Mouse (Mus musculus) heart, embryonic 11.5 days (tissue): Measurements from ENCODE around the gene Olfr231. TPM values are rescaled to one million over a fixed set of nuclear protein-coding genes. Genes with fewer than 3 reads are reported as not detected.

Experiments used
- ATAC-seq: fragments of 200-750 bp; cut with Nextera tagmentation; replicated peaks from 2 replicates; pipeline ENCODE4 v1.8.0; 2017; ENCODE audit warnings: moderate library complexity; ENCODE audit not compliant: insufficient number of reproducible peaks, low FRiP score, low TSS enrichment
- H3K27ac ChIP-seq: fragments of 300-500 bp; sonication (generic); 2 replicates; pipeline ENCODE4 v1.5.1; 2014; ENCODE audit warnings: mild to moderate bottlenecking, low read depth, low read length
- H3K27me3 ChIP-seq: fragments of 300-500 bp; sonication (generic); 2 replicates; pipeline ENCODE4 v1.6.1; 2014; ENCODE audit warnings: mild to moderate bottlenecking, low read length, mixed read lengths; ENCODE audit not compliant: control insufficient read depth, insufficient read depth
- H3K36me3 ChIP-seq: fragments of 300-500 bp; sonication (generic); 2 replicates; pipeline ENCODE4 v1.6.1; 2014; ENCODE audit warnings: mild to moderate bottlenecking, low read length, moderate library complexity, mixed read lengths; ENCODE audit not compliant: control insufficient read depth, insufficient read depth
- H3K4me1 ChIP-seq: fragments of 300-500 bp; sonication (generic); 2 replicates; pipeline ENCODE4 v1.6.1; 2014; ENCODE audit warnings: low read length; ENCODE audit not compliant: control insufficient read depth, insufficient read depth
- H3K4me2 ChIP-seq: fragments of 300-500 bp; sonication (generic); 2 replicates; pipeline ENCODE4 v1.6.1; 2014; ENCODE audit warnings: mild to moderate bottlenecking, moderate library complexity
- H3K4me3 ChIP-seq: fragments of 300-500 bp; sonication (generic); 2 replicates; pipeline ENCODE4 v1.5.1; 2014; ENCODE audit warnings: low read depth, low read length
- H3K9ac ChIP-seq: fragments of 300-500 bp; sonication (generic); 2 replicates; pipeline ENCODE4 v1.6.1; 2014; ENCODE audit warnings: mild to moderate bottlenecking, low read depth, low read length, moderate library complexity
- H3K9me3 ChIP-seq: fragments of 300-500 bp; sonication (generic); replicated peaks from 2 replicates; pipeline ENCODE4 v1.6.1; 2016; ENCODE audit warnings: low read length; ENCODE audit not compliant: control insufficient read depth
- WGBS: fragments of 180-500 bp; shearing (Covaris S2); extraction: QIAGEN DNeasy Blood & Tissue Kit; methylation state at CpG from one replicate; pipeline ENCODE4 v1.1.7; 2014; ENCODE audit not compliant: insufficient replicate concordance; 5-methylcytosine and 5-hydroxymethylcytosine counted together
- polyA plus RNA-seq: library from polyadenylated mRNA; unstranded; fragments of >200 nt; fragmentation: Nextera tagmentation; extraction: Ambion mirVana; gene quantifications from 2 replicates; pipeline ENCODE4 v1.2.1, GENCODE M21; 2014

Gene Olfr231
- polyA plus RNA-seq, 1 experiment from 2014 or later = not detected

DNA sequence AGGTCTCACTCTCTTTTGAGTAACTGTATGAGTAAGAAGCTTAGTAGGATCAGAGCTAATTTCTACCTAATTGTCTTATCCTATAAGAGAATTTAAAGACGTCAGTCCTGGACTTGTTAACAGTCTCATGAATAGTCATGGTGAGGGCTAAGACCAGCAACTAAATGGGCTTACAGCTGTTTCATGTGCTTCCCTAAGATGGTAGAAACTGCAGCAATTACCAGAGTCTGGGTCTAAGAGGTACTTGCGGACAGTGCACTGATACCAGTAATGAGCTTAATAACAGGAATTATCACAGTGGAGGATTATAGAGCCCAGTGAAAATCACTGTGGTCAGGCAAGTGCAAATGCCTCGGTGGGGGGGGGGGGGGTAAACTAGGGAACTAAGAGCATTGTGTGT, 11.0 kb upstream of the Olfr231 start:
- no peaks in the 10 kb centered on the region for H3K4me1 ChIP-seq
- 62% methylated on average over 3 of the region's 3 CpGs for WGBS
- no peak overlapping the region for H3K4me3 ChIP-seq
- no peaks in the 10 kb centered on the region for H3K36me3 ChIP-seq
- H3K4me2 ChIP-seq = no peak overlapping the region
- H3K9me3 ChIP-seq = no peaks in the 10 kb centered on the region
- H3K27ac ChIP-seq = no peak overlapping the region
- H3K27me3 ChIP-seq = no peaks in the 10 kb centered on the region
- ATAC-seq = no peak
- H3K9ac ChIP-seq = no peak overlapping the region

DNA sequence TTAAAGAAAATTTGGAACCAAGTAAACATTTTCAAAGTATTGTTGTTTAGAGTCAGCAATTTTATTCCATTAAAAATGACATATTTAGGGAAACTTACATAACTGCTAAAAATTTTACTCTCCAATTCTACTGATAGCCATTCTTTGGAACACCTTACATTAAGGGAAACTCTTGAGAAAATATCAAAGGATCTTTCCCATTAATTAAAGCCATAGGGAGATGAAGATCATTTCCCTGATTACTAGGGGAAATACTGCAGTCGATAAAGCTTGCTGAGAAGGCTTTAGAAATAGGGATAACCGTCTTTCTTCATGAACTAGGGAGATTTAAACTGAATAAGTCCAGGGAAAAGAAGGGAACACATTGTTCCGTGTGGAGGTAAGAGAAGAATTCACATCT, 10.3 kb upstream of the Olfr231 start, which contains the start of gene Olfr424:
Olfr424 (plus strand) TSS at position 301 of the 400 bp plus-strand sequence.
- no peak within 1 kb of the TSS for H3K27ac ChIP-seq
- no peaks in the 10 kb centered on the region for H3K9me3 ChIP-seq
- 74% methylated on average over 3 of the region's 3 CpGs for WGBS
- H3K36me3 ChIP-seq = no peaks in the 10 kb centered on the region
- ATAC-seq = no peak
- H3K4me1 ChIP-seq = no peaks in the 10 kb centered on the region
- H3K4me3 ChIP-seq = no peak within 1 kb of the TSS
- H3K27me3 ChIP-seq = no peaks in the 10 kb centered on the region
- no peak within 1 kb of the TSS for H3K9ac ChIP-seq
- no peak within 1 kb of the TSS for H3K4me2 ChIP-seq

DNA sequence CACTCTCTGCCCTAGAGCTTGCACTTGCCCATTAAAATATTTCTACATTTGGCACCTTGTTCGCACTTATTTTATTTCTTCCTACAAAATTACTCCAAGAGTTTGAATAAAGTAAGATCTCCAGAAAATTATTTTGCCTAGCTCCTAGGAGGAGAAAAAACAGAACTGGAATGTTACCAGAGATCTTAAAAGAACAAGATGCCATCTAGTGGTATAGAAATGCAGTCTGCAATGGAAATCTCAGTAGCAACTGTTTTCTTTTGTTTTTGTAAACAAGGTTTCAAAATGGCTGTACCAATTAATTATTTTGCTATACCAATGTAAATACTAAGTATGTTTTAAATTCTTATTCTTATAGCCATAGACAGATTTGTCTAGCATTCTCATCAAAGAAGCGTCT, 17.2 kb downstream of the Olfr231 start:
- H3K9me3 ChIP-seq = no peaks in the 10 kb centered on the region
- H3K4me1 ChIP-seq = no peaks in the 10 kb centered on the region
- no peak overlapping the region for H3K27ac ChIP-seq
- 50% methylated on average over 2 of the region's 2 CpGs for WGBS
- H3K9ac ChIP-seq = no peak overlapping the region
- no peak for ATAC-seq
- H3K36me3 ChIP-seq = no peaks in the 10 kb centered on the region
- H3K27me3 ChIP-seq = no peaks in the 10 kb centered on the region
- H3K4me2 ChIP-seq = no peak overlapping the region
- H3K4me3 ChIP-seq = no peak overlapping the region

DNA sequence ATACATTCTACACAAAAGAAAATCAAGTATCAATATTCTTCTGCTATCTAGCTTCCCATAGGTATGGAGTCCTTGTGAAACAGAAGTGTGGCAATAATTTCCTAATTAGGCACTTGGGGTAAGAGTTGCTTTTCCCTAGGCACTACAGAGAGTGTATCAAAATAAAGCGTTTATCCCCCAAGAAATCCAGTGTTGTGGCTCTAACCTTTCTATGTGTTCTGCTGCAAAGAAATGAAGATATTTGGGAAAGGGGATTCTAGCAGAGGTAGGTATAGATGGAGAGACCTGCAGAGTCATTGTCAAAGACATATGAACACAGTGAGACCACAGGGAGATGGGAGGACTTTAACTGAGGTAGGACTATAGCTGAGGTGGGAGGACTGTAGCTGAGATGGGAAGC, 24.4 kb downstream of the Olfr231 start, which contains the start of gene Olfr427:
Olfr427 (plus strand) TSS at position 301 of the 400 bp plus-strand sequence.
- ATAC-seq = no peak

DNA sequence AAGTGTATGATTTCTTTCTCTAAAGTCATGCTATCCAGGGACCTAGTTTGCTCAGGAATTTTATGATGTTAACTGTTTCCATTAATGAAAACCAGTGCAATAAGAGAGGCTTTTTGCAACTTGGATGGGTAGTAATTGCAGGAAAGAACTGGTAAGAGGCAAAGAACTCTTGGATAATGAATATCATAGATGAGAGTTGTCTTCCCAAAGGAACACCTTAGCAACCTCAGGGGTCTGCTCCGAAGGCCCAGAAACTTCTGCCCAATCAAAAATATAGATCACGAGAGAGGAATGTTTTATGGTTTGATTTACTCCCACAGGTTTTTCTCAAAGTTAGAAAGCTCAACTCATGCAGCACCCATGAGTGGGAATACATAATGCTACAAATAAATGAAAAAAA, 36.9 kb downstream of the Olfr231 start, which contains the start of gene Olfr429:
Olfr429 (plus strand) TSS at position 301 of the 400 bp plus-strand sequence.
- no peak within 1 kb of the TSS for H3K27ac ChIP-seq
- no peaks in the 10 kb centered on the region for H3K4me1 ChIP-seq
- H3K27me3 ChIP-seq = no peaks in the 10 kb centered on the region
- no peak for ATAC-seq
- H3K4me2 ChIP-seq = no peak within 1 kb of the TSS
- H3K9ac ChIP-seq = no peak within 1 kb of the TSS
- WGBS = 83% methylated on average over 2 of the region's 2 CpGs
- no peak within 1 kb of the TSS for H3K4me3 ChIP-seq
- no peaks in the 10 kb centered on the region for H3K9me3 ChIP-seq
- no peaks in the 10 kb centered on the region for H3K36me3 ChIP-seq

More for the DNA sequence above, 24.4 kb downstream of the Olfr231 start, which contains the start of gene Olfr427:
- Histone ChIP-seq H3K4me1 (no peaks in the 10 kb centered on the region), H3K36me3 (no peaks in the 10 kb centered on the region), H3K9me3 (no peaks in the 10 kb centered on the region), H3K4me3 (no peak within 1 kb of the TSS), H3K9ac (no peak within 1 kb of the TSS), H3K4me2 (no peak within 1 kb of the TSS), H3K27me3 (no peaks in the 10 kb centered on the region), H3K27ac (no peak within 1 kb of the TSS)
- 83% methylated on average over 1 of the region's 1 CpGs for WGBS

DNA sequence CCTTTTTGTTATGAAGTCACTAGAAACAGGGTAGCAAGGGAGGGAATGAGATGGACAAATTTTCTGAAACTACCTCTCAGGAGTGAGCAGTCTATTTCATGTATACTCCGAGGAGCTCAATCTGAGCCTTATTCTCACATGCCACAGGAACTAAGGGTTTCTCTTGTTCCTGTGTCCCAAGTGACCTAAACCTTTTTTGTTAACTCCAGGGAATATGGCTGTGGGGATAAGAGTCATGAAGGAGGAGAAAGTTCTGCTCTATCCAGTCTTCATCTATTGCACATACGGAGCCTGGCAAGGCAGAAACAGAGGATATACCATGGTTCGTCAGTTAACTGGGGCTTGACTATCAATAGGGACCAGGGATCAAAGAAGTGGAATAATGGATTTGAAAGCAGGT, 54.7 kb downstream of the Olfr231 start, which contains the start of gene Olfr430:
Olfr430 (plus strand) TSS at position 301 of the 400 bp plus-strand sequence.
- no peak within 1 kb of the TSS for H3K4me2 ChIP-seq
- no peak within 1 kb of the TSS for H3K9ac ChIP-seq
- no peaks in the 10 kb centered on the region for H3K9me3 ChIP-seq
- no peak for ATAC-seq
- no peak within 1 kb of the TSS for H3K27ac ChIP-seq
- H3K4me1 ChIP-seq = no peaks in the 10 kb centered on the region
- no peaks in the 10 kb centered on the region for H3K27me3 ChIP-seq
- H3K36me3 ChIP-seq = no peaks in the 10 kb centered on the region
- WGBS = 74% methylated on average over 3 of the region's 3 CpGs
- H3K4me3 ChIP-seq = no peak within 1 kb of the TSS

Other genes with a start within 250 kb of the Olfr231 start
- 3.1 TPM in 2 replicates for gene Ifi211, start 208.1 kb downstream of the Olfr231 start, polyA plus RNA-seq
- 2.7 and 3.7 TPM in 2 replicates for gene Mndal, start 178.7 kb downstream of the Olfr231 start, polyA plus RNA-seq
- gene Ifi203, start 178.5 kb downstream of the Olfr231 start, polyA plus RNA-seq = 0.31 TPM in 1 of 2 replicates, not detected in the other
- gene Ifi202b, start 138.4 kb downstream of the Olfr231 start, polyA plus RNA-seq = not detected in 2 replicates
- gene Ifi205, start 89.4 kb downstream of the Olfr231 start, polyA plus RNA-seq = 2.4 and 3.1 TPM in 2 replicates
- 0.08 TPM in 1 of 2 replicates, not detected in the other for gene Olfr433, start 80.5 kb downstream of the Olfr231 start, polyA plus RNA-seq
- gene Olfr432, start 72.0 kb downstream of the Olfr231 start, polyA plus RNA-seq = not detected in 2 replicates
- gene Olfr430, start 54.6 kb downstream of the Olfr231 start, polyA plus RNA-seq = not detected in 2 replicates
- not detected in 2 replicates for gene Olfr429, start 36.8 kb downstream of the Olfr231 start, polyA plus RNA-seq
- not detected in 2 replicates for gene Olfr427, start 24.3 kb downstream of the Olfr231 start, polyA plus RNA-seq
- gene Olfr424, start 10.4 kb upstream of the Olfr231 start, polyA plus RNA-seq = not detected in 2 replicates
- gene Olfr420, start 34.5 kb upstream of the Olfr231 start, polyA plus RNA-seq = 0.28 and 0.36 TPM in 2 replicates
- 9.3 and 11.2 TPM in 2 replicates for gene Spta1, start 51.6 kb upstream of the Olfr231 start, polyA plus RNA-seq
- gene Olfr419, start 130.9 kb upstream of the Olfr231 start, polyA plus RNA-seq = 0.18 TPM in 1 of 2 replicates, not detected in the other
- gene Mptx1, start 209.4 kb upstream of the Olfr231 start, polyA plus RNA-seq = not detected in 2 replicates
- gene Olfr417, start 244.0 kb upstream of the Olfr231 start, polyA plus RNA-seq = not detected in 2 replicates